Mouse (Mus musculus): ENCODE results near the gene Ano9. TPM values are rescaled to one million over a fixed set of nuclear protein-coding genes. Genes with fewer than 3 reads are reported as not detected.

The Ano9 gene
- polyA plus RNA-seq (2015; fragmentation: Nextera tagmentation; extraction: Ambion mirVana): 0.36 and 0.42 TPM in 2 replicates

DNA sequence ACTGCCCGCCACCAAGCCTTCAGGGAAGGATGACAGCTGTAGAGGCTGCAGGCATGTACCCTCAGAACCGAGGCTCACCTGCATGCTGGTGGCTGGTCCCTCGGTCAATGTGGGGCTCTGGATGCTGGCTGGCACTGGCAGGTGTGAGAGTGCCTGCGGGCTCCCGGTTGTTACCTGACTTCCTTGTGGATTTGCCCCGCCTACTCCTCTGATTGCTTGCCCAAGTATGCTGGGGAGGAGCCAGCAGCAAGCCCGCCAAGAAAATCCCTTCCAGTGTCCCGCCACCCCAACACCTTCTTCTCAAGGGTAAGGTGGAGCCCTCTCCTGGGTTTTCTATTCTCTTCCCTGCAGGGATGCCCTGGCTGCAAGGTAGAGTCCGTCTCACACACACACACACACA is at the start of gene Ano9:
TSS of gene Ano9 (minus strand) at position 171 of the 400 bp plus-strand sequence.
- WGBS: 20% methylated on average over 9 of the region's 9 CpGs
- H3K4me3 ChIP-seq: no peak within 1 kb of the TSS
- no peak within 1 kb of the TSS for H3K27ac ChIP-seq
- no peak within 1 kb of the TSS for H3K4me2 ChIP-seq
- H3K9me3 ChIP-seq: no peaks in the 10 kb centered on the region
- H3K27me3 ChIP-seq (replicated peaks): peaks cover 3% of the 10 kb centered on the region; the same call in 1 of the 2 replicates
- ATAC-seq (replicated peaks): no peak
- no peaks in the 10 kb centered on the region for H3K36me3 ChIP-seq (replicated peaks)
- H3K9ac ChIP-seq: no peak within 1 kb of the TSS
- no peaks in the 10 kb centered on the region for H3K4me1 ChIP-seq

DNA sequence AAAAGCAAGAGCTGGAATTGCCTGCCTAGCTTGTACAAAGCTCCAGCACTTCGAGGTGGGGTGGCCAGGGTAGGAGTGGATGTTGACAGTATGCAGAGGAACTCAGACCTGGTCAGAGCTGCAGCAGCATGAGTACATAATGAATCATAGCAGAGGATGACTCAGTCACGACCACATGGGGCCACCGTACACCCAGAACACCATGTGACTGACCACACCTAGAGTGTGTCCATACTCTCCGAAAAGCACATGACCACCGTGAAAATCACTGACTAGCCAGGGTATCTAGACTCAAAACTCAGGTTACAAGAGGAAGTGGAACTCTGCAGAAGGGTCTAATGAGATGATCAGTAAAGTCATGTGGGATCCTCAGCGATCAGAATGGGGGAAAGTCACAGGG is 47.2 kb upstream of the Ano9 start:
- H3K9ac ChIP-seq: no peak overlapping the region
- H3K9me3 ChIP-seq: no peaks in the 10 kb centered on the region
- no peak overlapping the region for H3K4me2 ChIP-seq
- peaks cover 10% of the 10 kb centered on the region for H3K4me1 ChIP-seq
- H3K27me3 ChIP-seq (replicated peaks): no peaks in the 10 kb centered on the region
- peaks cover 4% of the 10 kb centered on the region; the same call in 1 of the 2 replicates for H3K36me3 ChIP-seq (replicated peaks)
- no peak overlapping the region for H3K4me3 ChIP-seq
- no peak overlapping the region for H3K27ac ChIP-seq
- no peak for ATAC-seq (replicated peaks)
- 89% methylated on average over 6 of the region's 6 CpGs for WGBS

DNA sequence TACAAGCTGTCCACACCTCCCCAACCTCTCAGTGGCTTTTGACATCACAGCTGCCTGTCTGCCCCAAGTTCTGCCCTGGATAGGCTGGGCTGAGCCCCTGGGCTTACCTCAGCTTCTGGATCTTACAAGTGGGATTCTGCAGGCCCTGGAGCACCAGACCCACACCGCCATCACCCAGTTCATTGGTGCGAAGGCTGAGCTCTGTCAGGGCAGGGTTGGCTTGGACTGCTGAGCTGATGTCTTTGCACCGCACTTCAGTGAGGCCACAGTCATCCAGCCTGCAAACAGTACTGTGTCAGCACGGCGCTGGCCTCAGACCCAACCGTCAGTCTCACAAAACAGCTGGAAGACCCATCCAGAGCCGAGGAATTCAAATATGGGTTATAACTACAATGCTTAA is 46.8 kb upstream of the Ano9 start:
- no peak overlapping the region for H3K9ac ChIP-seq
- H3K27me3 ChIP-seq (replicated peaks): no peaks in the 10 kb centered on the region
- 95% methylated on average over 7 of the region's 7 CpGs for WGBS
- no peak overlapping the region for H3K4me2 ChIP-seq
- no peaks in the 10 kb centered on the region for H3K9me3 ChIP-seq
- no peak for ATAC-seq (replicated peaks)
- peaks cover 4% of the 10 kb centered on the region; the same call in 1 of the 2 replicates for H3K36me3 ChIP-seq (replicated peaks)
- no peak overlapping the region for H3K4me3 ChIP-seq
- no peak overlapping the region for H3K27ac ChIP-seq
- H3K4me1 ChIP-seq: peaks cover 10% of the 10 kb centered on the region

DNA sequence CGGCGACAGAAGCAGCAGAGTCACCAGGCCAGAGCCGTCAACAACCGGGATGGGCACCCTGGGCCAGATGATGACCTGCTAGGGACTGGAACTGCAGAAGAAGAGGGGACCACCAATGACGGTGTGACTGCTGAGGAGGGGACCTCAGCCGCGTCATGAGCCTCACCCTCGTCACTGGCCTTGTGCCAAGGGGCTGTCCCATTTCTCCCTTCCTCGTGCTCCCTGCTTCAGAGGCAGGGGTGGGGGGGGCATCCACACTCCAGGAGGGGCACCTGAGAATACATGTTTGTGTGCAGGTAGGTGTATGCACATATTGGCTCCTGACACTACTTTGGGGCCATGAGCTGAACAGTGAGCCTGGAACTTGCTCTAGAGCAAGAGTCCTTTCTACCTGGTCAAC is 37.8 kb upstream of the Ano9 start:
- ATAC-seq (replicated peaks): no peak
- WGBS: 87% methylated on average over 9 of the region's 9 CpGs
- H3K9me3 ChIP-seq: no peaks in the 10 kb centered on the region

DNA sequence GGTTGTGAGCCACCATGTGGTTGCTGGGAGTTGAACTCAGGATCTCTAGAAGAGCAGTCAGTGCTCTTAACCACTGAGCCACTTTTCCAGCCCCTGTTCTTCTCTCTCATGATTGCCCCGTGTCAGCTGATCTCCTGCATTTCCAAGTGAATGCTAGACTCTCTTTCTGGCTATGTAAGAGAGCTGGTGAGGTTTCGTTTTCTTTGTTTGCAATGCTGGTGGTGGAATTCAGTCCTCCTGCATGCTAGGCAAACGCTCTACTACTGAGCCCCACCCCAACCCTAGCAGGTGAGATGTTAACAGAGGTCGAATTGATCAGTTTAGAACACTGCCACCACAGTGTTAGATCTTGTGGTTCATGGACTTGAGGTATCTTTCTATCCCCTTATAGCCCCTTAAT is 31.0 kb upstream of the Ano9 start:
- Histone ChIP-seq H3K4me1 (no peaks in the 10 kb centered on the region), H3K36me3 (replicated peaks) (peaks cover 7% of the 10 kb centered on the region; the same call in 1 of the 2 replicates), H3K27ac (no peak overlapping the region), H3K27me3 (replicated peaks) (no peaks in the 10 kb centered on the region), H3K9ac (no peak overlapping the region), H3K9me3 (no peaks in the 10 kb centered on the region), H3K4me2 (no peak overlapping the region), H3K4me3 (no peak overlapping the region)
- ATAC-seq (replicated peaks): no peak
- WGBS: 85% methylated on average over 4 of the region's 4 CpGs

More for the DNA sequence above, 37.8 kb upstream of the Ano9 start:
- H3K4me1 ChIP-seq: no peaks in the 10 kb centered on the region
- H3K36me3 ChIP-seq (replicated peaks): peaks cover 10% of the 10 kb centered on the region; the same call in 1 of the 2 replicates
- no peaks in the 10 kb centered on the region for H3K27me3 ChIP-seq (replicated peaks)
- no peak overlapping the region for H3K4me3 ChIP-seq
- H3K4me2 ChIP-seq: no peak overlapping the region
- no peak overlapping the region for H3K27ac ChIP-seq
- H3K9ac ChIP-seq: no peak overlapping the region

DNA sequence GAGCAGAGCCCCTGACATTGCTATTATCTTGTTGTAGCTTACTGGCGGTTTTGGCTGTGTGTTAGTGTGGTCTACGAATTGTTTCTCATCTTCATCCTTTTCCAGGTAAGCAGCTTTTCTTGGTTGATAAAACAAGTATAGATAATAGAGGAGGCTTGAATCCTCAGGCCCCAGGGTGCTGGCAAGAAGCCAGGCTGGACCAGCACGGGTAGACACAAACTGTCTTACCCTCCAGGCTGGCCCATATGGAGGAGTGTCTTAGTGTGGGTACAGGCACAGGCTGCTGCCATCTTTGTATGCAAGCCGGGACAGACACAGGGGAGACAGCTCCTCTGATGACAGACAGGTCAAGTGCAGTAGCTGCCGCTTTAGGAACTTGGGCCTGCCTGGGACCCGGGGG is 29.4 kb upstream of the Ano9 start:
- Histone ChIP-seq H3K9ac (no peak overlapping the region), H3K4me1 (no peaks in the 10 kb centered on the region), H3K27me3 (replicated peaks) (no peaks in the 10 kb centered on the region), H3K4me2 (no peak overlapping the region), H3K9me3 (no peaks in the 10 kb centered on the region), H3K36me3 (replicated peaks) (peaks cover 7% of the 10 kb centered on the region; the same call in 1 of the 2 replicates), H3K4me3 (no peak overlapping the region), H3K27ac (no peak overlapping the region)
- 74% methylated on average over 6 of the region's 6 CpGs for WGBS
- no peak for ATAC-seq (replicated peaks)

DNA sequence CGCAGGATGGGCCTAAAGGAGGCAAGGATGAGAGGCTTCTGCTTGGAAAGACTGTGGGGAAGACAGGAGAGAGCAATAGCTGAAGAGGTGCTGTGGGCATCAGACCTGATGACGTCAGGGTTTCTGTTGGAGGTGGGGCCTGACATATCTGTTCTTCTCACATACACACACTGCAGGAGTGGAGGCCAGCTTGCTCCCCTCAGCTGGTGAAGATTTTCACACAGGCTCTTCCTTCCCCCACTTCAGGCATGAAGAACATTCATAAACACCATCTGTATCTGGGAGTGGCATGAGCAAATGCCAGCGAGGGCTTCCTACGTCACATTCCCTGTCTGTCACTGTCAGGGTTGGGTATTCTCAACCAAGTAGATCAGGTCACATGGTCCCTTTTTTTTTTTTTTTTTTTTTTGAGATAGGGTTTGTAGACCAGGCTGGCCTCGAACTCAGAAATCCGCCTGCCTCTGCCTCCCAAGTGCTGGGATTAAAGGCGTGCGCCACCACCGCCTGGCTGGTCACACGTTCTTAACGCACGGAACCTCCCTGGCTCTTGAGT is 28.5 kb upstream of the Ano9 start:
- no peaks in the 10 kb centered on the region for H3K27me3 ChIP-seq (replicated peaks)
- no peak overlapping the region for H3K27ac ChIP-seq
- H3K36me3 ChIP-seq (replicated peaks): 0 out of 2 replicates have a peak, but pooled peaks cover 7% of the 10 kb centered on the region
- H3K4me3 ChIP-seq: no peak overlapping the region
- WGBS: 91% methylated on average over 12 of the region's 12 CpGs
- no peak for ATAC-seq (replicated peaks)
- H3K9me3 ChIP-seq: no peaks in the 10 kb centered on the region
- no peaks in the 10 kb centered on the region for H3K4me1 ChIP-seq
- no peak overlapping the region for H3K9ac ChIP-seq
- H3K4me2 ChIP-seq: no peak overlapping the region

DNA sequence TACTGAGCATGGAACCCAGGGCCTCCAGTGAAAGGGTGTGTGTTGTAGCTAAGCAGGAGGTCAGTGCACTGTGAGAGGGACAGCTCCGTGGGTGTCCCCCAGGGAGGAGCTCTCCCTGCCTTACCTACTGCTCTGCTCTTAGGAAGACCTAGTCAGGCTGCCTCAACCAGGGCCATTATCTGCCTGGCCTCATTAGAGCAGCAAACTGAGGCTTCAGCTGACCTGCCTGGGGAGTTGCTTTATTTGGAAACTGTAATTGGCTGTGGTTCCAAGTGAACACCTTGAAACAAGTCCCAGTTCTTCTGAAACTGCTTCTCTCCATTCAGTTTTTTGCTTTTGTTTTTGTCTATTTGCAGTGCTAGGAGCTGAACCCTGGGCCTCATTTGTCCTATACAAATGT is 27.8 kb upstream of the Ano9 start:
- no peak overlapping the region for H3K9ac ChIP-seq
- no peaks in the 10 kb centered on the region for H3K9me3 ChIP-seq
- H3K4me2 ChIP-seq: no peak overlapping the region
- 0 out of 2 replicates have a peak, but pooled peaks cover 7% of the 10 kb centered on the region for H3K36me3 ChIP-seq (replicated peaks)
- 82% methylated on average over 1 of the region's 1 CpGs for WGBS
- no peaks in the 10 kb centered on the region for H3K27me3 ChIP-seq (replicated peaks)
- H3K4me1 ChIP-seq: no peaks in the 10 kb centered on the region
- H3K4me3 ChIP-seq: no peak overlapping the region
- H3K27ac ChIP-seq: no peak overlapping the region
- ATAC-seq (replicated peaks): no peak

DNA sequence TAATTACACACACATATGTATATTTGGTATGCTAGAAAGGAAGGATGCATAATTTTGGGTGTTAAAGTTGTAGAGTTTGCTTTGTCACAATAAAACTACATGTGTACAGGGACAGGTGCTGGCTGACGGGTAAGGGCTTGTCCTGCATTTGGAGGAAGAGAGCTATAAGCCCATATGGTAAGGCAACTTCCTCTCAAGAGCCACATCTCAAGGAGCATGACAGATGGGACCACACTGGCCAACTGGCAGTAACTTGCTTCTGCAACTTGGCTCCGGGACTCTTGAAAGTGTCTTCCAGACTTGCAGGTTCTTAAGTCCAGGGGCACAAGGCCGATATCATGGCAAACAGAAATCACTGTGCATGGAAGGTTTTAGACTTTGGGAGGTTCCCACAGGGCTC is 27.0 kb upstream of the Ano9 start:
- H3K9ac ChIP-seq: no peak overlapping the region
- H3K27ac ChIP-seq: no peak overlapping the region
- H3K27me3 ChIP-seq (replicated peaks): no peaks in the 10 kb centered on the region
- 94% methylated on average over 3 of the region's 3 CpGs for WGBS
- H3K4me2 ChIP-seq: no peak overlapping the region
- no peak for ATAC-seq (replicated peaks)
- 0 out of 2 replicates have a peak, but pooled peaks cover 7% of the 10 kb centered on the region for H3K36me3 ChIP-seq (replicated peaks)
- H3K4me3 ChIP-seq: no peak overlapping the region
- H3K9me3 ChIP-seq: no peaks in the 10 kb centered on the region
- no peaks in the 10 kb centered on the region for H3K4me1 ChIP-seq

DNA sequence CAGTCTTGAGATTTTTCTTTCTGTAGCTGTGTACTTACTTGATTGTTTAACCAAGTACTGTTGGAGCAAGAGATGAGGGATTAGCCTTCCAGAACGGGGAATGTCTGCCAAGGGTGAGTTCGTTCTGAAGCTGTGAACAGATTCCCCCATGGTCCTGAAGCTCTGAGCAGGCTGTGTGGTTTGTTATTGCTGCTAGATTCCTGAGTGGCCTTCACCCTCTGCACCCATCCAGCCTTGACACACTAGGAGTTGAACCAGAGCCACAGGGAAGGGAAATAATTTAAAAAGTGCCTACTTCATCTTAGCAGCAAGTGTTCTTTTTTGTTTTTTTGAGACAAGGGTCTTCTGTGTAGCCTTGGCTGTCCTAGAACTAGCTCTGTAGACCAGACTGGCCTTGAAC is 26.3 kb upstream of the Ano9 start:
- WGBS: 82% methylated on average over 2 of the region's 2 CpGs
- H3K4me1 ChIP-seq: no peaks in the 10 kb centered on the region
- H3K9ac ChIP-seq: no peak overlapping the region
- no peaks in the 10 kb centered on the region for H3K9me3 ChIP-seq
- no peak overlapping the region for H3K4me3 ChIP-seq
- no peak overlapping the region for H3K27ac ChIP-seq
- H3K36me3 ChIP-seq (replicated peaks): peaks cover 7% of the 10 kb centered on the region; the same call in 1 of the 2 replicates
- H3K27me3 ChIP-seq (replicated peaks): no peaks in the 10 kb centered on the region
- no peak overlapping the region for H3K4me2 ChIP-seq
- no peak for ATAC-seq (replicated peaks)

DNA sequence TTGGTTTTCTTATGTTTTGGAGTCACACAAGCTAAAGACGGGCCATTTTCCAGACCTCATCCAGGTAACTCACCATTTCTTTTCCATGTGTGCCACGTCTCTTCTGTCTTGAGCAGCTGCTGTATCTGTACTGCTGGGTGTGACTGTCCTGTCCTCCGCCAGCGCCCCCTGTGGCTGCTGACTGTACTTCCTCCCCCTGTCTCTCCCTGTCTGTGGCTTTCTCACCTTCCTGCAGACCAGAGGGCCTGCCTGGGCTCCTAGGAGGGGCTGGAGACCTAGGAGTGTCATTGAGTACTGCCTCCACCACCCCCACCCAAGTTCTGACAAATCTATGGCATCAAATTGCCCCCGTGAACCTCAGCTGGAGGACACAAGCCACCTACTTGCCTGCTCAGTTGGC is 25.5 kb upstream of the Ano9 start:
- 53% methylated on average over 5 of the region's 5 CpGs for WGBS

DNA sequence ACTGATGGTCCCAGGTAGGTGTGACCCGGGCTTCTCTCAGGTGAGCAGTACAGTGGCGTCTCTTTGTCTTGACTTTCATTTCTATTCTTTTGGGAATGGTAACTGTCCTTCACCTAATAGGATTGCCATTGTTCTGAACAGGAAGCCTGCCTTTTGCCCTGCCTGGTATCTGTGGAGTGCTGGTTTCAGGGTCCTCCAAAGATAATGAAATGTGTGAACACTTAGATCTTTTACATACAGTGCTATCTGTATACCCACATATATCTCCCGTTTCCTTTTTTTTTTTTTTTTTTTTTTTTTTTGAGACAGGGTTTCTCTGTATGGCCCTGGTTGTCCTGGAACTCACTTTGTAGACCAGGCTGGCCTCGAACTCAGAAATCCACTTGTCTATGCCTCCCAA is 23.7 kb upstream of the Ano9 start:
- Histone ChIP-seq H3K27me3 (replicated peaks) (no peaks in the 10 kb centered on the region), H3K4me3 (no peak overlapping the region), H3K9me3 (no peaks in the 10 kb centered on the region), H3K4me1 (no peaks in the 10 kb centered on the region), H3K27ac (no peak overlapping the region), H3K36me3 (replicated peaks) (peaks cover 15% of the 10 kb centered on the region; the same call in 1 of the 2 replicates), H3K4me2 (no peak overlapping the region), H3K9ac (no peak overlapping the region)
- no peak for ATAC-seq (replicated peaks)
- WGBS: 95% methylated on average over 4 of the region's 4 CpGs

More for the DNA sequence above, 25.5 kb upstream of the Ano9 start:
- H3K4me1 ChIP-seq: no peaks in the 10 kb centered on the region
- H3K9me3 ChIP-seq: no peaks in the 10 kb centered on the region
- ATAC-seq (replicated peaks): no peak
- H3K4me3 ChIP-seq: no peak overlapping the region
- H3K27me3 ChIP-seq (replicated peaks): no peaks in the 10 kb centered on the region
- no peak overlapping the region for H3K9ac ChIP-seq
- no peak overlapping the region for H3K27ac ChIP-seq
- peaks cover 12% of the 10 kb centered on the region; the same call in 1 of the 2 replicates for H3K36me3 ChIP-seq (replicated peaks)
- no peak overlapping the region for H3K4me2 ChIP-seq

All from midbrain, embryonic 15.5 days (tissue).